Mouse (Mus musculus): ENCODE measurements around the gene Prr5l. TPM values are rescaled to one million over a fixed set of nuclear protein-coding genes. Genes with fewer than 3 reads are reported as not detected.

The Prr5l gene
- total RNA-seq, 2 experiments from 2014 or later = 7.7 to 8.1 TPM

DNA sequence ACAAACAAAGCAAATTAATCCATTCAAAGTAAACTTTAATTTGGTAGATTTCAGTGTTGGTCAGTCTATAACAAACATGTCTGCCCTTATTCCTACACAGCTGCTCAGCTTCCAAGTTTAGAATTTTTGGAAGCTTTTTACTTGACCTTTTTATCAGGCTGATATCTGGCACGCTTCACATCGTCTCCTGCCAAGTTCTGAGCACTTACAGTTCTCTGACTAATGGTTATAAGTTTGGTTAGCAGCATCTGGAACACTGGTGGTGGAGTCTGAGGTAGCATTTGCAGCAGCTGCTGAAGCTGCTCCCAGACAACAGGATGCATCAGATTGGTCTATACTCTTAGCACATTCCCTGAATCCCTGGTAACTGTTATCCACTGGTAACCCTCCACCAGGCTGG, 1.5 kb upstream of the Prr5l start:
- no peak for DNase-seq (ENCODE audit: low spot score in 2 of 2)

- DNase-seq (ENCODE audit: low spot score in 2 of 2) = no peak
Measured at GRCm38 (mm10) chr2:101881471-101882162, 1.2 kb downstream of the Prr5l start.

DNA sequence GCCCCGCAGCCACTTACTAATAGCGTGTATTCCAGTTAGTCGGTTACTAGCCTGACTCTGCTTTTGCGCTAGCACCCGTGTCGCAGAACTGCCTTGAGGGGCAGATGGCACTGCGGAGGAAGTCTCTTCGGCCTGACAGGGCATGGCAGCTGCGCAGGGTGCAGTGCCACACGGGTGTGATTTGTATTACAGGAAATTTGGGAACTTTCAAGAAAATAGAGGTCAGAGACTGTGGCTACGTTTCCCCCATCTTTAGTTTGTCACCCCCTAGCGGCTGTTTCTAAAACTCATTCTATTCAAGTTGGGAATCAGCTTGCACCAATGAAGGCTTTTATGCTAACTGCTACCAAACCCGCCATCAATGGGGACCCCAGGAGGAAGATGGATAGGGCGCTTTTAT, 11.6 kb downstream of the Prr5l start:
- peak; percentile 42 to 61 for DNase-seq (ENCODE audit: low spot score in 2 of 2)

DNA sequence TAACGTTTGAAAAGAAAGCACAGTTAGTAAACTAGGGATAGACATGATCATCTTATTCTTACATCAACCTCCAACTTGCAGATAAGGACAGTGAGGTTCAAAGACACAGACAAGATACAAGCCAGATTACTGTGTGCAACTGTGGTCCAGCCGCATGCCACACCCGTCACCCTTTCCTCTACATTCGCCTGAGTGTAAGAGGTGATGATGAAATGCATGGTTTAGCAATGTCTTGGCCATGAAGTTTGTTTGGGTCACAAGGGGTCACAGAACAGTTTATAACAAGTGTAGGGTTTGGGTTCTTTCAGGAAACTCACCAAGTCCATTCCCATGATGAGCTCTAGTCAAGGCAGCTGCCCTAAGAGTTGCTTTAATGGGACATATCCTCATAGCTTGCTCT, 14.1 kb downstream of the Prr5l start:
- DNase-seq (ENCODE audit: low spot score in 2 of 2) = no peak

- no peak for DNase-seq (ENCODE audit: low spot score in 2 of 2)
Measured at GRCm38 (mm10) chr2:101862219-101863123, 20.4 kb downstream of the Prr5l start.

- no peak for DNase-seq (ENCODE audit: low spot score in 2 of 2)
Measured at GRCm38 (mm10) chr2:101860920-101861485, 21.8 kb downstream of the Prr5l start.

- DNase-seq (ENCODE audit: low spot score in 2 of 2) = no peak
Measured at GRCm38 (mm10) chr2:101856174-101856573, 26.7 kb downstream of the Prr5l start.

- no peak for DNase-seq (ENCODE audit: low spot score in 2 of 2)
Measured at GRCm38 (mm10) chr2:101854792-101855191, 28.0 kb downstream of the Prr5l start.

DNA sequence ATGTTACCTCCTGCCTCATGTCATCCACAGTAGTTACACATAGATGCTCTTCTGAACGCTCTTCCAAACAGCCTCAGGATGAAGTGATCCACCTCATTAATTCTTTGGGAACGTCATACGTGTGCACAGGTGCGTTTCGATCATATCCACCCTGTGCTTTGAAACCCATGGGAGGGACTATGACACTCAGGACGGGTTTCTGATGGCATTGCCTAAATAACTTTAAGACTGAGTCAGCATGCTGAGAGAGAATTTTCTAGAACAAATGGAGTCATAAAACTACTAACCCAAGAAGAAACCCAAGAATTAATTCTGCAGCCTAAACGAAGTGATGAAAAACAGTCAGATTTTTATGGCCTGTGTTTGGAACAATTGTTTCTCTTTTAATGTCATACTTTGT, 40.1 kb downstream of the Prr5l start:
- DNase-seq (ENCODE audit: low spot score in 2 of 2) = no peak

GRCm38 (mm10) chr2:101834816-101835523, 47.9 kb downstream of the Prr5l start:
- no peak for DNase-seq (ENCODE audit: low spot score in 2 of 2)

DNA sequence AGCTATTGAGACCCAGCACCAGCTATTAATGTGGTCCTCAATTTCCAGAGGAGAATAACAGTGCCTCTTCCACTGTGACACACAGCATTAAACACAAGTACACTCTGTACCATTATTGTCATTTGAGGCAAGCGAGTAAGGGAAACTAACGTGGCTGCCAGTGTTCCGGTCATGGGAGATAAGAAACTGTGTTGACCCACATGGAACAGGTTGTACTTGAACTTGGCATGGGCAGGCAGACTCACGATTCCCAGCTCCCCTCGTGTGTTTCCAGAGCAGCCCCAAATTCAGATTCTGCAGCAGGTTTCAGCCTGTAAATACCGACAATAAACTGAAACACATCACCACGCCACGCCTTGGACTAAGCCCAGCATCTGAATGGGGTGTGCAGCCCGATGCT, 50.5 kb downstream of the Prr5l start:
- no peak for DNase-seq (ENCODE audit: low spot score in 2 of 2)

DNA sequence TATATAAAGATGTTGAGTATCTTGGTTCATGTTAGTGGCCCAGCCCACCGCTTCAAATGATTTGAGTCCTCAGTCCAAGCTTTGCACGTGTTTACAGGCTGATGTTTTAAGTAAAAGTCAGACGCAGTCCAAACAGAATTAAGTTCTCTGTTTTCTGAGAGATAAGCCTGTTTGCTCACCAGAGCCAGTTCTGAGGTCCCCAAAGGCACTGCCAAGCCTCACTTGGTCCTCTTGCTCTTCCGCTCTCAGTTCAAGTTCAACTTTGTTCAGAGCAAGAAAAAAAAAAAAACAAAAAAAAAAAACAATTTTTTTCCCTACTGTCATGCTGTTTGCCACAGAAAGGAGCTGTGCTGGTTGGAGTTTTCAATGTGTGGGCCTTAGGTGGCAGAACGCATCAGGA, 51.0 kb downstream of the Prr5l start:
- no peak for DNase-seq (ENCODE audit: low spot score in 2 of 2)

GRCm38 (mm10) chr2:101830186-101830915, 52.5 kb downstream of the Prr5l start:
- no peak for DNase-seq (ENCODE audit: low spot score in 2 of 2)

DNA sequence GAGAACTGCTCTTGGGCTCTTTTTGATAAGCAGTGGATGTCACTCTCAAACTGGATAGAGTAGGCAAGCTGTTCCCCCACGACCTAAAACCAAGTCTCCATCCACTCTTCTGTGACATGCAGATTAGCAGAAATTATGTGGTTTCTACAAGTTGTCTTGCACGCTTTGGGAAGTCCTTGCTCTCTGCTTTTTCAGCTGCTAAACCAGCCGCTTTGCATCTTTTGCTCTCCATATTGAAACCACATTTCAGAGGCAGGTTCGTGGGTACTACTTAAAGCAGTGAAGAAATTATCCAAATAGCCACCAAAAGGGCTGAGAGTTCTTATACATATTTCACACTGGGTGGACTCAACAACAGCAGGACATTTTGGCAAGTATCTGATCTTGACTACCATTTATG, 53.8 kb downstream of the Prr5l start:
- no peak for DNase-seq (ENCODE audit: low spot score in 2 of 2)

DNA sequence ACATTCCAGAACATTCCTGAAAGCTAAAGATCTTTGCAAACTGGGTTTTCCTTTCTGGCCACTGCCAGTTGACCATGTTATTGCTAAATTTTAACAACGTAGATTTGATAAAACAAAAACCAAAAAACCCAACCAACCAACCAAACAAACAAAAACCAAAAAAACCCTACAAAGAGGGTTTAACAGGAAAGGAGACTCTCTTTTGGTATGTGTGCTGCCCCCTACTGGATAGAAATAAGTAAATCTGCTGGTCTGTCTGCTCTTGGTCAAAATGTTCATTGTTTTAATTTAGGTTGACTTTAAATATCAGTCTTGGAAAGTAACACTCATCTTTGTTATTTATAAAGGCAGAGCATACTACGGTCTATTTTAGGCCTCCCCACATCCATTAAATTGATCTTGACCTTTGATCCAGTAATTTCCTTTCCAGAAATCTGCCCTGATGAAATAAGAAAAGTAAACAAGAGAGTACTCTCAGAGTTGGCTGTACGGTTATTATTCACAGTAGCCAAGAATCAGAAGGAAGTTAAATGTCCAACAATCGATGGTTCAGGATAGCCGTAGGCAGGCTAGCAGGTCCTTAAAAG, 54.7 kb downstream of the Prr5l start:
- DNase-seq (ENCODE audit: low spot score in 2 of 2) = no peak

DNA sequence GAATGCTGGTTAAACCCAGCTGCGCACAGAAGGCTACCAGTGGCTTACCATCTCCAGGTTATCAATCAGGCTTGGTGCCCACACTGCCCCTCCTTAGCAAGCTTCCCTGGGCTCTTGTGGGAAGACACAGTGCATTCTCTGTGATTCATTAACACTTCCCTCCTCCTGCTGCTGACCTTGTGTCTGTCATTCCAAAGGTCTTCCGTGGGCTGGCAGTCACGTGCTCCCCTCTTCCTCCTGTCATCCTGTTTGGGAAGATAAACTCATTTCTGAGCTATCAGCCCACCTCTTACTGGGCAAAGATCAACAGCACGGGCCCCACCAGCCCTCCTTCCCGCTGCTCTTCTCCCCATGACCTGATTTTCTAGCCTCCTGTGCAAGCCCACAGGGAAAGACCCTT, 55.2 kb downstream of the Prr5l start:
- no peak for DNase-seq (ENCODE audit: low spot score in 2 of 2)

GRCm38 (mm10) chr2:101826950-101827600, 55.8 kb downstream of the Prr5l start:
- no peak for DNase-seq (ENCODE audit: low spot score in 2 of 2)

GRCm38 (mm10) chr2:101826186-101826707, 56.6 kb downstream of the Prr5l start:
- DNase-seq (ENCODE audit: low spot score in 2 of 2) = no peak

GRCm38 (mm10) chr2:101825226-101826120, 57.4 kb downstream of the Prr5l start:
- no peak for DNase-seq (ENCODE audit: low spot score in 2 of 2)
